Mouse (Mus musculus) neural tube, embryonic 12.5 days (tissue): ENCODE results near the gene Vmn2r61. TPM values are rescaled to one million over a fixed set of nuclear protein-coding genes. Genes with fewer than 3 reads are reported as not detected.

Experiments
- ATAC-seq: fragments of 200-750 bp; cut with Nextera tagmentation; 2 replicates; pipeline ENCODE4 v1.8.0; 2017; ENCODE audit warnings: low read depth, mild to moderate bottlenecking, moderate TSS enrichment, moderate library complexity; ENCODE audit not compliant: low FRiP score
- H3K27ac ChIP-seq: fragments of 300-500 bp; sonication (generic); 2 replicates; pipeline ENCODE4 v1.5.1; 2016
- H3K27me3 ChIP-seq: fragments of 300-500 bp; sonication (generic); replicated peaks from 2 replicates; pipeline ENCODE4 v1.6.1; 2016; ENCODE audit warnings: mild to moderate bottlenecking
- H3K36me3 ChIP-seq: fragments of 300-500 bp; sonication (generic); 2 replicates; pipeline ENCODE4 v1.6.1; 2016; ENCODE audit warnings: mild to moderate bottlenecking
- H3K4me1 ChIP-seq: fragments of 300-500 bp; sonication (generic); 2 replicates; pipeline ENCODE4 v1.6.1; 2016
- H3K4me2 ChIP-seq: fragments of 300-500 bp; sonication (generic); replicated peaks from 2 replicates; pipeline ENCODE4 v1.6.1; 2016; ENCODE audit warnings: mild to moderate bottlenecking
- H3K4me3 ChIP-seq: fragments of 300-500 bp; sonication (generic); 2 replicates; pipeline ENCODE4 v1.5.1; 2016
- H3K9ac ChIP-seq: fragments of 300-500 bp; sonication (generic); 2 replicates; pipeline ENCODE4 v1.6.1; 2016; ENCODE audit warnings: mild to moderate bottlenecking
- H3K9me3 ChIP-seq: fragments of 300-500 bp; sonication (generic); 2 replicates; pipeline ENCODE4 v1.6.1; 2016; ENCODE audit warnings: mild to moderate bottlenecking
- WGBS: fragments of 180-500 bp; shearing (Covaris S2); methylation state at CpG from one replicate; pipeline ENCODE4 v1.1.7; 2016; 5-methylcytosine and 5-hydroxymethylcytosine counted together
- polyA plus RNA-seq: library from polyadenylated mRNA; unstranded; fragments of >200 nt; fragmentation: Nextera tagmentation; extraction: Ambion mirVana; gene quantifications from 2 replicates; pipeline ENCODE4 v1.2.1, GENCODE M21; 2016

Vmn2r61 gene
- not detected in 2 replicates for polyA plus RNA-seq

- H3K4me2 ChIP-seq = no peak within 1 kb of the TSS
- 92% methylated on average over 1 of the region's 1 CpGs for WGBS
- ATAC-seq = no peak
Observed at GRCm38 (mm10) chr7:42259753-42260152, at the start of gene Vmn2r61. Gene Vmn2r61 (plus strand): TSS chr7:42260053.

More at GRCm38 (mm10) chr7:42259753-42260152, at the start of gene Vmn2r61:
- Histone ChIP-seq H3K9me3 (peaks cover 24% of the 10 kb centered on the region), H3K27ac (no peak within 1 kb of the TSS), H3K4me3 (no peak within 1 kb of the TSS), H3K9ac (no peak within 1 kb of the TSS), H3K27me3 (no peaks in the 10 kb centered on the region), H3K36me3 (no peaks in the 10 kb centered on the region), H3K4me1 (no peaks in the 10 kb centered on the region)

Other genes with a start within 250 kb of the Vmn2r61 start
- gene Vmn2r59, start 201.0 kb upstream of the Vmn2r61 start, polyA plus RNA-seq = not detected in 2 replicates
- gene Vmn2r60, start 152.3 kb upstream of the Vmn2r61 start, polyA plus RNA-seq = not detected in 2 replicates
- gene 4933421I07Rik, start 188.1 kb downstream of the Vmn2r61 start, polyA plus RNA-seq = not detected in 2 replicates
- gene Zfp141, start 245.7 kb downstream of the Vmn2r61 start, polyA plus RNA-seq = 12.7 and 16.1 TPM in 2 replicates